Comparison of ENCODE assay signal across 1 mouse cellular context in the genomic region with DNA sequence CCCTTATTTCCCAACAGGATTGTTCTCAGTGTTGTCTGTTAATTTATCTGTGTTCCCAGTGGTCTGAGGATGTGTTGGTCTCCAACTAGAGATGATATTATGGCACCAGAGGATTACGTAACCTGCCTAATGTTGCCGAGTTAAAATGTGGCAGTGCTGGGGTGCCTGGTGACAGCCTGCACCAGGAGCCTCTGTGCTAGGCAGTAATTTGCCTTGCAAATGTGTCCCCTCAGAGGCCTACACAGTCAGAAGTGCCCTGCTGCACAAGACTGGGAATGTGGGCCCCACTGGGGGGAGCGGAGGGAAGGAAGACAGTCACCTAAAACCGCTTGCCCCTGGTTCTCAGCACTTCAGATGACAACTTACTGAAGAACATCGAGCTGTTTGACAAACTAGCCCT.
A peak's percentile ranks its signal among the peaks of the same experiment; 100 is the strongest.
TF ChIP-seq lines count a peak whose summit lies in the region.

No protein-coding gene starts in this region.

TF ChIP-seq in CH12.LX, 34 proteins besides CTCF, POLR2A, EP300 and RAD21:
- TF ChIP-seq E2F4 (IDR thresholded peaks at IDR 0.05; ENCODE audit: insufficient replicate concordance, low read depth, low read length), result no peak
- peak; percentile 43; the same call in 1 of the 2 replicates for TF ChIP-seq RCOR1 (conservative IDR thresholded peaks at IDR 0.05; ENCODE audit: low read depth, low read length)
- peak; percentile 60; the same call in 1 of the 2 replicates for TF ChIP-seq CHD2 (IDR thresholded peaks at IDR 0.05; ENCODE audit: low read length)
- peak; percentile 86 for TF ChIP-seq MAZ (IDR thresholded peaks at IDR 0.05; ENCODE audit: low read depth, low read length)
- TF ChIP-seq ZNF384 (IDR thresholded peaks at IDR 0.05; ENCODE audit: low read depth, low read length), result no peak
- no peak for TF ChIP-seq JUN (IDR thresholded peaks at IDR 0.05; ENCODE audit: insufficient read depth, low read depth, low read length)
- TF ChIP-seq GABPA (IDR thresholded peaks at IDR 0.05; ENCODE audit: insufficient replicate concordance, low read depth, low read length), result no peak
- TF ChIP-seq IRF4 (IDR thresholded peaks at IDR 0.05; ENCODE audit: low read depth, low read length), result peak; percentile 91
- TF ChIP-seq PAX5 (IDR thresholded peaks at IDR 0.05; ENCODE audit: low read length), result no peak
- 0 out of 2 replicates have a peak, but pooled peaks have one; percentile 40 for TF ChIP-seq MAFK (IDR thresholded peaks at IDR 0.05; ENCODE audit: insufficient replicate concordance, low read length)
- no peak for TF ChIP-seq ZKSCAN1 (IDR thresholded peaks at IDR 0.05; ENCODE audit: borderline replicate concordance, low read depth, low read length)
- TF ChIP-seq MYC (IDR thresholded peaks at IDR 0.05; ENCODE audit: low read depth, low read length), result no peak
- TF ChIP-seq USF1 (IDR thresholded peaks at IDR 0.05; ENCODE audit: low read depth, low read length), result no peak
- peak; percentile 96 for TF ChIP-seq BHLHE40 (IDR thresholded peaks at IDR 0.05; ENCODE audit: low read depth, low read length)
- TF ChIP-seq MXI1 (IDR thresholded peaks at IDR 0.05; ENCODE audit: low read depth, low read length), result peak; percentile 36; the same call in 1 of the 2 replicates
- TF ChIP-seq CHD1 (IDR thresholded peaks at IDR 0.05; ENCODE audit: low read depth, low read length), result no peak
- TF ChIP-seq MAX (IDR thresholded peaks at IDR 0.05; ENCODE audit: low read length), result 0 out of 2 replicates have a peak, but pooled peaks have one; percentile 41
- no peak for TF ChIP-seq ZC3H11A (IDR thresholded peaks at IDR 0.05; ENCODE audit: low read depth, low read length)
- TF ChIP-seq UBTF (IDR thresholded peaks at IDR 0.05; ENCODE audit: low read depth, low read length), result no peak
- peak; percentile 63; the same call in 1 of the 2 replicates for TF ChIP-seq SIN3A (IDR thresholded peaks at IDR 0.05; ENCODE audit: low read length)
- TF ChIP-seq ETS1 (conservative IDR thresholded peaks at IDR 0.05; ENCODE audit: low read depth, low read length), result peak; percentile 80
- peak; percentile 73; the same call in 1 of the 2 replicates for TF ChIP-seq TCF12 (IDR thresholded peaks at IDR 0.05; ENCODE audit: low read depth, low read length)
- 0 out of 2 replicates have a peak, but pooled peaks have one; percentile 33 for TF ChIP-seq POLR2AphosphoS2 (IDR thresholded peaks at IDR 0.05; ENCODE audit: low read depth, low read length)
- no peak for TF ChIP-seq ELF1 (IDR thresholded peaks at IDR 0.05; ENCODE audit: low read depth, low read length)
- TF ChIP-seq NRF1 (IDR thresholded peaks at IDR 0.05; ENCODE audit: low read depth, low read length), result no peak
- TF ChIP-seq KAT2A (IDR thresholded peaks at IDR 0.05; ENCODE audit: insufficient replicate concordance, low read length), result no peak
- TF ChIP-seq NELFE (IDR thresholded peaks at IDR 0.05; ENCODE audit: low read depth, low read length), result peak; percentile 44; the same call in 1 of the 2 replicates
- TF ChIP-seq ZMIZ1 (IDR thresholded peaks at IDR 0.05; ENCODE audit: low read depth, low read length), result no peak
- no peak; the same call in 1 of the 2 replicates for TF ChIP-seq HCFC1 (IDR thresholded peaks at IDR 0.05; ENCODE audit: low read depth, low read length)
- TF ChIP-seq JUND (conservative IDR thresholded peaks at IDR 0.05; ENCODE audit: low read depth, low read length), result no peak
- TF ChIP-seq MEF2A (IDR thresholded peaks at IDR 0.05; ENCODE audit: borderline replicate concordance, low read depth, low read length), result peak; percentile 64; the same call in 1 of the 2 replicates
- no peak for TF ChIP-seq SMC3 (IDR thresholded peaks at IDR 0.05; ENCODE audit: low read depth, low read length)
- 0 out of 2 replicates have a peak, but pooled peaks have one; percentile 67 for TF ChIP-seq TBP (conservative IDR thresholded peaks at IDR 0.05; ENCODE audit: low read depth, low read length)
- TF ChIP-seq USF2 (conservative IDR thresholded peaks at IDR 0.05; ENCODE audit: low read depth, low read length), result no peak
